In the genomic region with DNA sequence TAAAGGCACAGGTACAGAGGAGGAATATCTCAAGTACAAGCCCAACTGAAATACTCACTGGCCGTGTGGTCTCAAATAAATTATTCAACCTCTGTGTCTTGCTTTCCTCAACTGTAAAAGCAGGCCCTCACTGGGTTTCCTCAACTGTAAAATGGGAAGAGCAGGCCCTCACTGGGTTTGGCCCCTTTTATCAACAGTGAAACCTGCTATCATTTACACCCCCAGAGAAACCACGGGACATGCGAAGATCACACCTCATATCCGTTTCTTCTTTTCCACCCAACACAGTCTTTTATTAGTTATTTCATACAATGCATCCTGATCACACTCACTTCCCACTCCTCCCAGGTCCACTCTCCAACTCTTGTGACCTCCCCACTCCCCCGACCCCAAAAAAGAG, we compare ENCODE assay signal across 34 mouse cellular contexts. TPM values are rescaled to one million over a fixed set of nuclear protein-coding genes. Genes with fewer than 3 reads are reported as not detected.
"Had no signal": no experiment of that assay in that cellular context is flagged by ENCODE, and none has a peak within 500 bp of the region (broad histone marks: within the 10 kb centered on the region; RNA-seq: fewer than 3 reads in every experiment).

No protein-coding gene starts in this region.

- H3K4me1 ChIP-seq: heart, embryonic 13.5 days; hindbrain, embryonic 15.5 days; intestine, embryonic 15.5 days had no signal

- DNase-seq: heart, postnatal 10 days; heart, postnatal 14 days; heart, postnatal 36 days; heart, postnatal 4 days; kidney, adult 11 months; kidney, adult 18-20 months; kidney, adult 2 months; kidney, adult 8-10 months; kidney, adult 9 months; kidney, postnatal 10 days; kidney, postnatal 14 days; kidney, postnatal 25 days; kidney, postnatal 36 days; kidney, postnatal 4 days; layer of hippocampus, adult 9-11 months; layer of hippocampus, postnatal 36 days had no signal

- H3K36me3 ChIP-seq: heart, embryonic 10.5 days; heart, embryonic 12.5 days; heart, embryonic 13.5 days; heart, embryonic 15.5 days; hindbrain, embryonic 10.5 days; hindbrain, embryonic 12.5 days; hindbrain, embryonic 13.5 days; hindbrain, embryonic 15.5 days; intestine, embryonic 15.5 days; kidney, embryonic 15.5 days had no signal

- H3K9ac ChIP-seq: heart, embryonic 12.5 days; heart, embryonic 13.5 days; heart, embryonic 15.5 days; hindbrain, embryonic 12.5 days; hindbrain, embryonic 13.5 days; hindbrain, embryonic 14.5 days; hindbrain, embryonic 15.5 days; intestine, embryonic 15.5 days; kidney, embryonic 15.5 days had no signal

- H3K9me3 ChIP-seq: heart, embryonic 10.5 days; heart, embryonic 12.5 days; heart, embryonic 13.5 days; heart, embryonic 15.5 days; hindbrain, embryonic 10.5 days; hindbrain, embryonic 12.5 days; hindbrain, embryonic 13.5 days; hindbrain, embryonic 15.5 days; intestine, embryonic 15.5 days; kidney, embryonic 15.5 days had no signal

- H3K27ac ChIP-seq: heart, embryonic 10.5 days; heart, embryonic 13.5 days; heart, embryonic 15.5 days; hindbrain, embryonic 10.5 days; hindbrain, embryonic 12.5 days; hindbrain, embryonic 13.5 days; hindbrain, embryonic 14.5 days; hindbrain, embryonic 15.5 days; hindbrain, postnatal 0 days; intestine, embryonic 15.5 days; kidney, embryonic 15.5 days; kidney, postnatal 0 days; layer of hippocampus, adult 2 months had no signal

- H3K4me3 ChIP-seq: heart, embryonic 10.5 days; heart, embryonic 12.5 days; heart, embryonic 13.5 days; heart, embryonic 15.5 days; hindbrain, embryonic 10.5 days; hindbrain, embryonic 12.5 days; hindbrain, embryonic 13.5 days; hindbrain, embryonic 15.5 days; intestine, embryonic 15.5 days; kidney, embryonic 15.5 days; layer of hippocampus, adult 2 months had no signal

- H3K27me3 ChIP-seq: heart, embryonic 12.5 days; heart, embryonic 13.5 days; heart, embryonic 15.5 days; hindbrain, embryonic 12.5 days; hindbrain, embryonic 13.5 days; hindbrain, embryonic 15.5 days; intestine, embryonic 15.5 days; kidney, embryonic 15.5 days had no signal

RNA-seq across cellular contexts. Expression of a gene that starts 43.5 kb away (rescaled TPM):
- total RNA-seq: heart, postnatal 36 days; layer of hippocampus, adult 18-20 months; layer of hippocampus, adult 2 months; layer of hippocampus, adult 8-10 months; layer of hippocampus, postnatal 25 days; layer of hippocampus, postnatal 36 days; left cerebral cortex, adult 18-20 months had no signal
- polyA plus RNA-seq: kidney, adult 2 months had no signal
